In the genomic region with DNA sequence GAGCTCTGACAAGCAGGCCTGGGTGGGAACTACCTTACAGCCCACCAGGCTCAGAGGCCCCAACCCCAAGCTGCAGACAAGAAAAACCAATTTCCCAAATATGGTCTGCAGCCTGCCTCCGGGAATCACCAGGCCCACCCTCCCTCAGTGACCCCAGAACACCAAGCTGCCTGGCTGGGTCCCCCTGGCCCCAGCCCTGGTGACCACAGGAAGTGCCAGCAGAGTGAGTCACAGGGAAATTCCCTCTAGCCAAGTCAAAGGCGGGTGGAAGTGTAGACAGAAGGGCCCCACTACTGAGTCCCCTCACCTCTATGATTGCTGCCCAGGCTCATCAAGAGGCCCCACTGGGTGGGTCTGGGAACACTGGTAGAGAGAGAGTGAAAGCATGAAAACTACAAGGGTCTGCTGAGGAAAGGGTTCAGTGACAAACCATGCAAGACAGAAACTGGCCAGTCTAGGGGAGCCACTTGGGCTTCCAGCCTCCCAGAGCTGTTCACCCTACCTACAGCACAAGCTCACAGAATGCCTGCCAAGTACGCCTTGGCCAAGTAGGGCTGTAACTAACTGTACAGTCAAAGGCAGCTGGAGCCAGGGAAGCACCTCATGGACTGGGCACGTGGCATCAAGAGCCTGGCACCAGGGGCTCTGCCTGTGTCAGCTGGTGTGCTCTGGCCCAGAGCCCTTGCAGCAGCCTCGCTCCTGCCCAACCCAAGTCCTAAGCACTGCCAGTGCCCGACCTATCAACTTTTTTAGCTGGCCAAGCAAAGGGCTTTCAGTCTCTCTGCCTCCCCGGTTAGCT, we compare ENCODE assay signal across 8 mouse cellular contexts. TPM values are rescaled to one million over a fixed set of nuclear protein-coding genes. Genes with fewer than 3 reads are reported as not detected.
DNase-seq lines count a peak whose midpoint lies in the region; ATAC-seq lines count a peak whose summit lies in the region.

No protein-coding gene starts in this region.

- H3K9ac ChIP-seq in neural tube, embryonic 13.5 days: no peak overlapping the region
- peak overlapping the region; percentile 51; the same call in 1 of the 2 replicates for H3K9ac ChIP-seq in embryonic facial prominence, embryonic 13.5 days
- H3K9ac ChIP-seq in heart, embryonic 11.5 days (ENCODE audit: low read depth, low read length): peak overlapping the region; percentile 64
- no peak overlapping the region for H3K9ac ChIP-seq in kidney, embryonic 15.5 days

- WGBS in neural tube, embryonic 13.5 days: 76% methylated on average over 7 of the region's 7 CpGs
- WGBS in embryonic facial prominence, embryonic 13.5 days: 67% methylated on average over 7 of the region's 7 CpGs
- 31% methylated on average over 7 of the region's 7 CpGs for WGBS in heart, embryonic 11.5 days (ENCODE audit: insufficient replicate concordance)
- 58% methylated on average over 7 of the region's 7 CpGs for WGBS in kidney, embryonic 15.5 days

- H3K27ac ChIP-seq in neural tube, embryonic 13.5 days (replicated peaks): peak overlapping the region; percentile 61
- peak overlapping the region; percentile 79 for H3K27ac ChIP-seq in embryonic facial prominence, embryonic 13.5 days
- H3K27ac ChIP-seq in heart, embryonic 11.5 days (ENCODE audit: low read depth, low read length): peak overlapping the region; percentile 97
- H3K27ac ChIP-seq in kidney, embryonic 15.5 days: peak overlapping the region; percentile 78

- H3K9me3 ChIP-seq in neural tube, embryonic 13.5 days: no peaks in the 10 kb centered on the region
- no peaks in the 10 kb centered on the region for H3K9me3 ChIP-seq in embryonic facial prominence, embryonic 13.5 days
- no peaks in the 10 kb centered on the region for H3K9me3 ChIP-seq in heart, embryonic 11.5 days (replicated peaks; ENCODE audit: control insufficient read depth, low read length)
- no peaks in the 10 kb centered on the region for H3K9me3 ChIP-seq in kidney, embryonic 15.5 days (replicated peaks)

- no peaks in the 10 kb centered on the region for H3K27me3 ChIP-seq in neural tube, embryonic 13.5 days
- H3K27me3 ChIP-seq in embryonic facial prominence, embryonic 13.5 days: no peaks in the 10 kb centered on the region
- no peaks in the 10 kb centered on the region for H3K27me3 ChIP-seq in heart, embryonic 11.5 days (ENCODE audit: control insufficient read depth, insufficient read depth, low read length)
- H3K27me3 ChIP-seq in kidney, embryonic 15.5 days: no peaks in the 10 kb centered on the region

- peaks cover 68% of the 10 kb centered on the region for H3K4me1 ChIP-seq in neural tube, embryonic 13.5 days (replicated peaks)
- H3K4me1 ChIP-seq in embryonic facial prominence, embryonic 13.5 days: peaks cover 53% of the 10 kb centered on the region
- H3K4me1 ChIP-seq in heart, embryonic 11.5 days (ENCODE audit: control insufficient read depth, insufficient read depth, low read length): peaks cover 70% of the 10 kb centered on the region
- peaks cover 74% of the 10 kb centered on the region for H3K4me1 ChIP-seq in kidney, embryonic 15.5 days

- H3K4me3 ChIP-seq in neural tube, embryonic 13.5 days: no peak overlapping the region
- no peak overlapping the region for H3K4me3 ChIP-seq in embryonic facial prominence, embryonic 13.5 days
- H3K4me3 ChIP-seq in heart, embryonic 11.5 days (ENCODE audit: low read depth, low read length): peak overlapping the region; percentile 5; the same call in 1 of the 2 replicates
- no peak overlapping the region for H3K4me3 ChIP-seq in kidney, embryonic 15.5 days (replicated peaks)

- ATAC-seq in neural tube, embryonic 13.5 days (ENCODE audit: low read depth): 0 out of 2 replicates have a peak, but pooled peaks have one; percentile 21
- ATAC-seq in embryonic facial prominence, embryonic 13.5 days (ENCODE audit: insufficient number of reproducible peaks, insufficient read depth, low FRiP score, low TSS enrichment, low read depth): no peak; the same call in 1 of the 2 replicates
- ATAC-seq in heart, embryonic 11.5 days (replicated peaks; ENCODE audit: insufficient number of reproducible peaks, low FRiP score, low TSS enrichment): peak; percentile 55
- ATAC-seq in kidney, embryonic 15.5 days (replicated peaks; ENCODE audit: low FRiP score): peak; percentile 50
- ATAC-seq in erythroblast, adult 5-6 weeks (replicated peaks; ENCODE audit: low FRiP score, poor library complexity, severe bottlenecking): no peak

- no peak for DNase-seq in neural tube, embryonic 10.5 days (ENCODE audit: extremely low spot score, low spot score)
- peak; percentile 35 for DNase-seq in liver
- DNase-seq in ovary, postnatal 36 days (ENCODE audit: low spot score): peak; percentile 73

- no peak overlapping the region for H3K4me2 ChIP-seq in neural tube, embryonic 13.5 days
- H3K4me2 ChIP-seq in embryonic facial prominence, embryonic 13.5 days: no peak overlapping the region
- H3K4me2 ChIP-seq in heart, embryonic 11.5 days: peak overlapping the region; percentile 50
- H3K4me2 ChIP-seq in kidney, embryonic 15.5 days: peak overlapping the region; percentile 12; the same call in 1 of the 2 replicates

- 0 out of 2 replicates have a peak, but pooled peaks cover 1% of the 10 kb centered on the region for H3K36me3 ChIP-seq in neural tube, embryonic 13.5 days
- H3K36me3 ChIP-seq in embryonic facial prominence, embryonic 13.5 days: peaks cover 2% of the 10 kb centered on the region; the same call in 1 of the 2 replicates
- no peaks in the 10 kb centered on the region; the same call in 1 of the 2 replicates for H3K36me3 ChIP-seq in heart, embryonic 11.5 days (ENCODE audit: control insufficient read depth, insufficient read depth, low read length)
- no peaks in the 10 kb centered on the region for H3K36me3 ChIP-seq in kidney, embryonic 15.5 days

RNA-seq across cellular contexts. Expression of a gene that starts 17.3 kb away (rescaled TPM):
- polyA plus RNA-seq in neural tube, embryonic 13.5 days (2015; fragmentation: Nextera tagmentation; extraction: Ambion mirVana): 51.0 and 51.6 TPM in 2 replicates
- polyA plus RNA-seq in embryonic facial prominence, embryonic 13.5 days (2015; fragmentation: Nextera tagmentation; extraction: Ambion mirVana): 35.6 and 37.3 TPM in 2 replicates
- 46.6 and 53.8 TPM in 2 replicates for polyA plus RNA-seq in heart, embryonic 11.5 days (2014; fragmentation: Nextera tagmentation; extraction: Ambion mirVana)
- 45.7 and 53.8 TPM in 2 replicates for polyA plus RNA-seq in kidney, embryonic 15.5 days (2015; fragmentation: Nextera tagmentation; extraction: Ambion mirVana)
- total RNA-seq in erythroblast, adult 5-6 weeks (2015; ENCODE audit: low replicate concordance): not detected in 2 replicates
- not detected in 2 replicates for total RNA-seq in erythroblast, adult 5-6 weeks (2017; ENCODE audit: low replicate concordance)

RNA-seq across cellular contexts. Expression of a gene that starts 35.5 kb away (rescaled TPM):
- not detected in 2 replicates for polyA plus RNA-seq in neural tube, embryonic 13.5 days (2015; fragmentation: Nextera tagmentation; extraction: Ambion mirVana)
- 1.2 TPM in 1 of 2 replicates, not detected in the other for polyA plus RNA-seq in embryonic facial prominence, embryonic 13.5 days (2015; fragmentation: Nextera tagmentation; extraction: Ambion mirVana)
- polyA plus RNA-seq in heart, embryonic 11.5 days (2014; fragmentation: Nextera tagmentation; extraction: Ambion mirVana): not detected in 2 replicates
- 0.45 and 5.2 TPM in 2 replicates for polyA plus RNA-seq in kidney, embryonic 15.5 days (2015; fragmentation: Nextera tagmentation; extraction: Ambion mirVana)
- not detected in 2 replicates for total RNA-seq in erythroblast, adult 5-6 weeks (2015; ENCODE audit: low replicate concordance)
- not detected in 2 replicates for total RNA-seq in erythroblast, adult 5-6 weeks (2017; ENCODE audit: low replicate concordance)

Comparison
In these comparisons a context has a peak if more than half of its experiments do, and no peak if none do; other contexts are left out.
1. ATAC-seq: peak in neural tube, embryonic 13.5 days (single experiment), heart, embryonic 11.5 days (single experiment) and kidney, embryonic 15.5 days (single experiment); none in embryonic facial prominence, embryonic 13.5 days (single experiment) and erythroblast, adult 5-6 weeks (single experiment).
2. H3K4me2 ChIP-seq: peak in heart, embryonic 11.5 days (single experiment) and kidney, embryonic 15.5 days (single experiment); none in neural tube, embryonic 13.5 days (single experiment) and embryonic facial prominence, embryonic 13.5 days (single experiment).
3. H3K9ac ChIP-seq: peak in embryonic facial prominence, embryonic 13.5 days (single experiment) and heart, embryonic 11.5 days (single experiment); none in neural tube, embryonic 13.5 days (single experiment) and kidney, embryonic 15.5 days (single experiment).
4. Peak in every context shown above with its lines, with median percentiles within 50 percentile points of each other: H3K27ac ChIP-seq.